Mouse (Mus musculus) neural tube, embryonic 15.5 days (tissue): ENCODE measurements around the gene Dmpk. TPM values are rescaled to one million over a fixed set of nuclear protein-coding genes. Genes with fewer than 3 reads are reported as not detected.

Source experiments
- ATAC-seq: fragments of 200-750 bp; cut with Nextera tagmentation; 2 replicates; pipeline ENCODE4 v1.8.0; 2017; ENCODE audit warnings: mild to moderate bottlenecking, moderate TSS enrichment, moderate library complexity; ENCODE audit not compliant: low FRiP score
- H3K27ac ChIP-seq: fragments of 300-500 bp; sonication (generic); replicated peaks from 2 replicates; pipeline ENCODE4 v1.5.1; 2015; ENCODE audit warnings: mild to moderate bottlenecking, inconsistent platforms
- H3K27me3 ChIP-seq: fragments of 300-500 bp; sonication (generic); replicated peaks from 2 replicates; pipeline ENCODE4 v1.6.1; 2015; ENCODE audit warnings: inconsistent platforms
- H3K36me3 ChIP-seq: fragments of 300-500 bp; sonication (generic); 2 replicates; pipeline ENCODE4 v1.6.1; 2015; ENCODE audit warnings: inconsistent platforms
- H3K4me1 ChIP-seq: fragments of 300-500 bp; sonication (generic); 2 replicates; pipeline ENCODE4 v1.6.1; 2015; ENCODE audit warnings: inconsistent platforms
- H3K4me2 ChIP-seq: fragments of 300-500 bp; sonication (generic); 2 replicates; pipeline ENCODE4 v1.6.1; 2015; ENCODE audit warnings: inconsistent platforms, mild to moderate bottlenecking, moderate library complexity
- H3K4me3 ChIP-seq: fragments of 300-500 bp; sonication (generic); replicated peaks from 2 replicates; pipeline ENCODE4 v1.5.1; 2015; ENCODE audit warnings: mild to moderate bottlenecking, inconsistent platforms
- H3K9ac ChIP-seq: fragments of 300-500 bp; sonication (generic); replicated peaks from 2 replicates; pipeline ENCODE4 v1.6.1; 2015; ENCODE audit warnings: mild to moderate bottlenecking, inconsistent platforms
- H3K9me3 ChIP-seq: fragments of 300-500 bp; sonication (generic); replicated peaks from 2 replicates; pipeline ENCODE4 v1.6.1; 2016; ENCODE audit warnings: inconsistent platforms
- WGBS: fragments of 180-500 bp; shearing (Covaris S2); methylation state at CpG from one replicate; pipeline ENCODE4 v1.1.7; 2015; ENCODE audit warnings: mixed read lengths; 5-methylcytosine and 5-hydroxymethylcytosine counted together
- polyA plus RNA-seq: library from polyadenylated mRNA; unstranded; fragments of >200 nt; fragmentation: Nextera tagmentation; extraction: Ambion mirVana; gene quantifications from 2 replicates; pipeline ENCODE4 v1.2.1, GENCODE M21; 2015

Gene Dmpk
- polyA plus RNA-seq, 1 experiment from 2014 or later: 10.0 TPM

- Histone ChIP-seq H3K27ac (peak overlapping the region; percentile 81), H3K4me2 (peak overlapping the region; percentile 94), H3K36me3 (peaks cover 37% of the 10 kb centered on the region), H3K27me3 (no peaks in the 10 kb centered on the region), H3K9me3 (no peaks in the 10 kb centered on the region), H3K4me1 (peaks cover 29% of the 10 kb centered on the region), H3K9ac (peak overlapping the region; percentile 100), H3K4me3 (peak overlapping the region; percentile 96)
- under 1% methylated on average over 21 of the region's 22 CpGs for WGBS
- no peak for ATAC-seq
These were observed 7.1 kb upstream of the Dmpk start for GRCm38 (mm10) chr7:19076586-19076991.

GRCm38 (mm10) chr7:19077761-19078160 is 5.9 kb upstream of the Dmpk start:
- peak overlapping the region; percentile 94 for H3K4me2 ChIP-seq
- no peak overlapping the region for H3K27ac ChIP-seq
- no peaks in the 10 kb centered on the region for H3K27me3 ChIP-seq
- 86% methylated on average over 14 of the region's 14 CpGs for whole genome bisulfite sequencing
- peak overlapping the region; percentile 96 for H3K4me3 ChIP-seq
- H3K9ac ChIP-seq: peak overlapping the region; percentile 100; the same call in 1 of the 2 replicates
- H3K9me3 ChIP-seq: no peaks in the 10 kb centered on the region
- H3K36me3 ChIP-seq: peaks cover 49% of the 10 kb centered on the region
- peaks cover 39% of the 10 kb centered on the region for H3K4me1 ChIP-seq
- ATAC-seq: no peak

- Histone ChIP-seq H3K27me3 (no peaks in the 10 kb centered on the region), H3K4me1 (peaks cover 49% of the 10 kb centered on the region), H3K27ac (no peak overlapping the region), H3K36me3 (peaks cover 55% of the 10 kb centered on the region), H3K4me2 (no peak overlapping the region), H3K9me3 (no peaks in the 10 kb centered on the region), H3K4me3 (no peak overlapping the region), H3K9ac (no peak overlapping the region)
- 92% methylated on average over 3 of the region's 3 CpGs for WGBS
- no peak for ATAC-seq
These were observed 4.9 kb upstream of the Dmpk start for GRCm38 (mm10) chr7:19078732-19079131.

GRCm38 (mm10) chr7:19080451-19080950 is 3.1 kb upstream of the Dmpk start:
- Histone ChIP-seq H3K4me2 (no peak overlapping the region), H3K9ac (no peak overlapping the region), H3K27me3 (no peaks in the 10 kb centered on the region), H3K4me3 (no peak overlapping the region), H3K4me1 (peaks cover 59% of the 10 kb centered on the region), H3K9me3 (no peaks in the 10 kb centered on the region), H3K27ac (no peak overlapping the region), H3K36me3 (peaks cover 57% of the 10 kb centered on the region)
- 87% methylated on average over 19 of the region's 19 CpGs for WGBS
- no peak for ATAC-seq

GRCm38 (mm10) chr7:19082171-19082570 is 1.5 kb upstream of the Dmpk start:
- Histone ChIP-seq H3K9ac (no peak overlapping the region), H3K27ac (no peak overlapping the region), H3K36me3 (peaks cover 59% of the 10 kb centered on the region), H3K4me1 (peaks cover 60% of the 10 kb centered on the region), H3K27me3 (no peaks in the 10 kb centered on the region), H3K4me3 (no peak overlapping the region), H3K4me2 (no peak overlapping the region), H3K9me3 (no peaks in the 10 kb centered on the region)
- ATAC-seq: no peak
- WGBS: 83% methylated on average over 4 of the region's 4 CpGs

GRCm38 (mm10) chr7:19083096-19083495 is 553 bp upstream of the Dmpk start:
- H3K9me3 ChIP-seq: no peaks in the 10 kb centered on the region
- H3K9ac ChIP-seq: no peak overlapping the region
- H3K4me3 ChIP-seq: no peak overlapping the region
- H3K27ac ChIP-seq: no peak overlapping the region
- ATAC-seq: no peak
- peaks cover 66% of the 10 kb centered on the region for H3K36me3 ChIP-seq
- H3K4me1 ChIP-seq: peaks cover 51% of the 10 kb centered on the region
- H3K4me2 ChIP-seq: no peak overlapping the region
- WGBS: 59% methylated on average over 6 of the region's 6 CpGs
- H3K27me3 ChIP-seq: no peaks in the 10 kb centered on the region

- no peak for ATAC-seq
- Histone ChIP-seq H3K4me3 (peak overlapping the region; percentile 15; the same call in 1 of the 2 replicates), H3K9me3 (no peaks in the 10 kb centered on the region), H3K4me2 (peak overlapping the region; percentile 40), H3K36me3 (peaks cover 63% of the 10 kb centered on the region), H3K4me1 (peaks cover 46% of the 10 kb centered on the region), H3K27ac (no peak overlapping the region), H3K9ac (no peak overlapping the region), H3K27me3 (no peaks in the 10 kb centered on the region)
- 79% methylated on average over 6 of the region's 6 CpGs for WGBS
These were observed 675 bp downstream of the Dmpk start for GRCm38 (mm10) chr7:19084277-19084771.

GRCm38 (mm10) chr7:19084921-19085473 is 1.3 kb downstream of the Dmpk start:
- H3K4me3 ChIP-seq: no peak overlapping the region
- no peak for ATAC-seq
- H3K4me2 ChIP-seq: peak overlapping the region; percentile 5
- peaks cover 56% of the 10 kb centered on the region for H3K36me3 ChIP-seq
- H3K4me1 ChIP-seq: peaks cover 46% of the 10 kb centered on the region
- H3K27ac ChIP-seq: no peak overlapping the region
- H3K9ac ChIP-seq: no peak overlapping the region
- peaks cover 1% of the 10 kb centered on the region; the same call in 1 of the 2 replicates for H3K27me3 ChIP-seq
- WGBS: 25% methylated on average over 9 of the region's 9 CpGs
- no peaks in the 10 kb centered on the region for H3K9me3 ChIP-seq

- Histone ChIP-seq H3K4me2 (peak overlapping the region; percentile 5; the same call in 1 of the 2 replicates), H3K36me3 (peaks cover 51% of the 10 kb centered on the region), H3K4me1 (peaks cover 46% of the 10 kb centered on the region), H3K4me3 (no peak overlapping the region), H3K9me3 (no peaks in the 10 kb centered on the region), H3K9ac (no peak overlapping the region), H3K27me3 (peaks cover 5% of the 10 kb centered on the region), H3K27ac (no peak overlapping the region; the same call in 1 of the 2 replicates)
- 7% methylated on average over 6 of the region's 6 CpGs for WGBS
- no peak for ATAC-seq
These were observed 1.8 kb downstream of the Dmpk start for GRCm38 (mm10) chr7:19085495-19085894.

GRCm38 (mm10) chr7:19086042-19086441 is 2.4 kb downstream of the Dmpk start:
- Histone ChIP-seq H3K9me3 (no peaks in the 10 kb centered on the region), H3K4me1 (peaks cover 46% of the 10 kb centered on the region), H3K27ac (no peak overlapping the region), H3K36me3 (peaks cover 49% of the 10 kb centered on the region), H3K9ac (no peak overlapping the region), H3K4me2 (peak overlapping the region; percentile 5; the same call in 1 of the 2 replicates), H3K4me3 (no peak overlapping the region), H3K27me3 (peaks cover 10% of the 10 kb centered on the region)
- 16% methylated on average over 14 of the region's 14 CpGs for WGBS
- ATAC-seq: no peak

GRCm38 (mm10) chr7:19086760-19087159 is 3.1 kb downstream of the Dmpk start:
- ATAC-seq: no peak
- Histone ChIP-seq H3K9ac (no peak overlapping the region), H3K27ac (no peak overlapping the region), H3K27me3 (peaks cover 18% of the 10 kb centered on the region), H3K9me3 (no peaks in the 10 kb centered on the region), H3K36me3 (peaks cover 49% of the 10 kb centered on the region), H3K4me2 (no peak overlapping the region), H3K4me3 (no peak overlapping the region), H3K4me1 (peaks cover 44% of the 10 kb centered on the region)
- 62% methylated on average over 18 of the region's 18 CpGs for WGBS

- no peaks in the 10 kb centered on the region for H3K9me3 ChIP-seq
- no peak overlapping the region for H3K9ac ChIP-seq
- 48% methylated on average over 10 of the region's 10 CpGs for WGBS
- H3K4me3 ChIP-seq: no peak overlapping the region
- peaks cover 24% of the 10 kb centered on the region for H3K27me3 ChIP-seq
- no peak for ATAC-seq
- H3K36me3 ChIP-seq: peaks cover 34% of the 10 kb centered on the region
- peaks cover 44% of the 10 kb centered on the region for H3K4me1 ChIP-seq
- H3K4me2 ChIP-seq: no peak overlapping the region
- no peak overlapping the region for H3K27ac ChIP-seq
These were observed 5.2 kb downstream of the Dmpk start for GRCm38 (mm10) chr7:19088813-19089212.
